ENCODE assay signal across 9 mouse cellular contexts in genomic region chr6:38635941-38636851, GRCm38 (mm10). TPM values are rescaled to one million over a fixed set of nuclear protein-coding genes. Genes with fewer than 3 reads are reported as not detected.
A peak's percentile ranks its signal among the peaks of the same experiment; 100 is the strongest.
DNase-seq lines count a peak whose midpoint lies in the region; ATAC-seq and TF ChIP-seq lines count a peak whose summit lies in the region.
"Had no signal": no experiment of that assay in that cellular context is flagged by ENCODE, and none has a peak within 500 bp of the region (broad histone marks: within the 10 kb centered on the region; RNA-seq: fewer than 3 reads in every experiment).

No protein-coding gene starts in this region.

- ATAC-seq in CD4-positive, CD25-positive, alpha-beta regulatory T cell, adult 4 months: no peak
- peak; percentile 65; the same call in 1 of the 2 replicates for ATAC-seq in embryonic facial prominence, embryonic 13.5 days (ENCODE audit: insufficient number of reproducible peaks, insufficient read depth, low FRiP score, low TSS enrichment, low read depth)
- ATAC-seq in midbrain, embryonic 11.5 days (ENCODE audit: low FRiP score): peak; percentile 64

- intact Hi-C loops in heart, postnatal 14 days (cut with DNase I): no loop called here
- intact Hi-C loops in left cerebral cortex, postnatal 4 days (cut with DNase I): no loop called here

- H3K27me3 ChIP-seq in MEL (ENCODE audit: control insufficient read depth in 1 of 2, insufficient read depth in 2 of 2, low read length in 2 of 2): no peaks in the 10 kb centered on the region; a peak in 1 of 4 replicates
- H3K27me3 ChIP-seq in embryonic facial prominence, embryonic 13.5 days: peaks cover 83% of the 10 kb centered on the region
- peaks cover 37% of the 10 kb centered on the region for H3K27me3 ChIP-seq in midbrain, embryonic 11.5 days (ENCODE audit: control insufficient read depth, insufficient read depth, low read length)

- H3K79me2 ChIP-seq in MEL (ENCODE audit: control insufficient read depth, insufficient read depth, low read length, poor library complexity): peaks cover 2% of the 10 kb centered on the region; the same call in 1 of the 2 replicates

- peaks cover 4 to 19% of the 10 kb centered on the region in 2 experiments; a peak in 3 of 4 replicates for H3K4me1 ChIP-seq in MEL (ENCODE audit: control insufficient read depth in 1 of 2, insufficient read depth in 2 of 2, low read length in 2 of 2)
- H3K4me1 ChIP-seq in embryonic facial prominence, embryonic 13.5 days: peaks cover 26% of the 10 kb centered on the region
- peaks cover 13% of the 10 kb centered on the region for H3K4me1 ChIP-seq in midbrain, embryonic 11.5 days (ENCODE audit: control insufficient read depth, insufficient read depth, low read length)

- TF ChIP-seq POLR2A in MEL (IDR thresholded peaks at IDR 0.05; ENCODE audit: control insufficient read depth in 1 of 2, insufficient read depth in 1 of 2, low read depth in 1 of 2, low read length in 2 of 2, poor library complexity in 1 of 2): 0 out of 4 replicates have a peak, but pooled peaks of 1 of the 2 experiments have one; percentile 13

- H3K9ac ChIP-seq in MEL (ENCODE audit: control insufficient read depth, low read depth, low read length, poor library complexity, severe bottlenecking): peak overlapping the region; percentile 66
- H3K9ac ChIP-seq in embryonic facial prominence, embryonic 13.5 days: peak overlapping the region; percentile 68
- H3K9ac ChIP-seq in midbrain, embryonic 11.5 days (ENCODE audit: low read length): peak overlapping the region; percentile 50

- H3K27ac ChIP-seq in MEL (ENCODE audit: control insufficient read depth, low read depth, low read length): no peak overlapping the region
- H3K27ac ChIP-seq in embryonic facial prominence, embryonic 13.5 days: no peak overlapping the region
- H3K27ac ChIP-seq in midbrain, embryonic 11.5 days (ENCODE audit: low read depth, low read length): no peak overlapping the region
- H3K27ac ChIP-seq: macrophage had no signal

- H3K4me3 ChIP-seq in MEL (ENCODE audit: control insufficient read depth in 1 of 2, insufficient read depth in 1 of 2, low read depth in 2 of 2, low read length in 2 of 2): peak overlapping the region; percentile 66 to 71
- peak overlapping the region; percentile 59 for H3K4me3 ChIP-seq in embryonic facial prominence, embryonic 13.5 days
- peak overlapping the region; percentile 51 for H3K4me3 ChIP-seq in midbrain, embryonic 11.5 days (ENCODE audit: low read depth, low read length)

- no peak for TF ChIP-seq EP300 in MEL (IDR thresholded peaks at IDR 0.05; ENCODE audit: low read depth in 1 of 2, low read length in 2 of 2)

- no peak for TF ChIP-seq RAD21 in MEL (IDR thresholded peaks at IDR 0.05; ENCODE audit: low read depth, low read length)

- H3K36me3 ChIP-seq in MEL (ENCODE audit: control insufficient read depth in 1 of 2, insufficient read depth in 2 of 2, low read length in 2 of 2): peaks cover 0 to 9% of the 10 kb centered on the region in 2 experiments; a peak in 2 of 4 replicates
- H3K36me3 ChIP-seq in embryonic facial prominence, embryonic 13.5 days: no peaks in the 10 kb centered on the region
- no peaks in the 10 kb centered on the region for H3K36me3 ChIP-seq in midbrain, embryonic 11.5 days (ENCODE audit: control insufficient read depth, insufficient read depth, low read length)

- 1% methylated on average over 72 of the region's 72 CpGs for WGBS in embryonic facial prominence, embryonic 13.5 days
- WGBS in midbrain, embryonic 11.5 days: 2% methylated on average over 69 of the region's 72 CpGs

- TF ChIP-seq CTCF in MEL (IDR thresholded peaks at IDR 0.05 in 2 of 3, conservative IDR thresholded peaks at IDR 0.05 in 1 of 3; ENCODE audit: control insufficient read depth in 1 of 3, insufficient read depth in 1 of 3, low read depth in 2 of 3, low read length in 3 of 3, poor library complexity in 1 of 3, severe bottlenecking in 1 of 3): no peak

- peak; percentile 48 for DNase-seq in CD4-positive, CD25-positive, alpha-beta regulatory T cell, adult 2 months (ENCODE audit: low read depth, low spot score)
- DNase-seq in MEL (ENCODE audit: low read depth, low spot score): peak; percentile 59
- peak; percentile 59 to 62 for DNase-seq in heart, postnatal 14 days
- peak; percentile 66 for DNase-seq in left cerebral cortex, postnatal 4 days
- DNase-seq in midbrain, embryonic 11.5 days (ENCODE audit: low spot score, missing footprints): peak; percentile 95
- peak; percentile 78 for DNase-seq in testis, postnatal 10 days (ENCODE audit: low spot score)

- H3K4me2 ChIP-seq in embryonic facial prominence, embryonic 13.5 days: peak overlapping the region; percentile 100
- peak overlapping the region; percentile 98 for H3K4me2 ChIP-seq in midbrain, embryonic 11.5 days

- no peaks in the 10 kb centered on the region for H3K9me3 ChIP-seq in MEL (replicated peaks; ENCODE audit: insufficient read depth, low read length)
- H3K9me3 ChIP-seq in embryonic facial prominence, embryonic 13.5 days: no peaks in the 10 kb centered on the region
- no peaks in the 10 kb centered on the region for H3K9me3 ChIP-seq in midbrain, embryonic 11.5 days (ENCODE audit: control insufficient read depth, low read length)

TF ChIP-seq in MEL, 35 proteins besides CTCF, POLR2A, EP300 and RAD21:
- TF ChIP-seq POLR2AphosphoS5 (IDR thresholded peaks at IDR 0.05; ENCODE audit: borderline replicate concordance, low read depth, low read length) (no peak), USF2 (IDR thresholded peaks at IDR 0.05; ENCODE audit: borderline replicate concordance in 1 of 2, insufficient read depth in 1 of 2, low read depth in 1 of 2, low read length in 2 of 2) (no peak), ZMIZ1 (IDR thresholded peaks at IDR 0.05; ENCODE audit: low read depth, low read length) (no peak), UBTF (IDR thresholded peaks at IDR 0.05; ENCODE audit: borderline replicate concordance, insufficient read depth, low read depth, low read length) (0 out of 2 replicates have a peak, but pooled peaks have one; percentile 27), USF1 (IDR thresholded peaks at IDR 0.05; ENCODE audit: low read depth, low read length) (peak; percentile 39), MXI1 (IDR thresholded peaks at IDR 0.05; ENCODE audit: low read depth, low read length) (peak; percentile 48; the same call in 1 of the 2 replicates), MYC (IDR thresholded peaks at IDR 0.05; ENCODE audit: low read depth, low read length) (no peak), SMC3 (IDR thresholded peaks at IDR 0.05; ENCODE audit: low read depth, low read length) (no peak), JUND (IDR thresholded peaks at IDR 0.05; ENCODE audit: low read depth, low read length) (no peak), CHD2 (IDR thresholded peaks at IDR 0.05; ENCODE audit: low read length) (no peak)

RNA-seq across cellular contexts. Expression of gene Klrg2, which starts 0.8 kb away (rescaled TPM):
- polyA plus RNA-seq in CD4-positive, CD25-positive, alpha-beta regulatory T cell, adult 4 months (2017; shearing (Covaris generic)): not detected
- total RNA-seq in MEL (2012; rRNA removed): 1.0 and 1.2 TPM in 2 replicates
- polyA plus RNA-seq in MEL (2012; ENCODE audit: insufficient read depth in 1 of 2, insufficient read length in 2 of 2, low read depth in 1 of 2, low replicate concordance in 2 of 2, missing spikeins in 1 of 2): 1 to 10 TPM in 1 of 2 experiments, not detected in 1; 6.2 TPM
- 1.1 and 1.3 TPM in 2 replicates for polyA plus RNA-seq in embryonic facial prominence, embryonic 13.5 days (2015; fragmentation: Nextera tagmentation; extraction: Ambion mirVana)
- under 1 TPM; 0.24 to 0.32 TPM for total RNA-seq in heart, postnatal 14 days (2021)
- under 1 TPM in 1 of 2 experiments, not detected in 1; 0.26 TPM for total RNA-seq in left cerebral cortex, postnatal 4 days (2021)
- polyA plus RNA-seq in midbrain, embryonic 11.5 days (2014; fragmentation: Nextera tagmentation; extraction: Ambion mirVana): 0.07 and 0.11 TPM in 2 replicates

RNA-seq across cellular contexts. Expression of gene Clec2l, which starts 26.7 kb away (rescaled TPM):
- not detected for polyA plus RNA-seq in CD4-positive, CD25-positive, alpha-beta regulatory T cell, adult 4 months (2017; shearing (Covaris generic))
- 5.3 and 6.0 TPM in 2 replicates for total RNA-seq in MEL (2012; rRNA removed)
- polyA plus RNA-seq in MEL (2012; ENCODE audit: insufficient read depth in 1 of 2, insufficient read length in 2 of 2, low read depth in 1 of 2, low replicate concordance in 2 of 2, missing spikeins in 1 of 2): 10 to 100 TPM in 1 of 2 experiments, not detected in 1; 10.4 TPM
- 4.9 and 5.7 TPM in 2 replicates for polyA plus RNA-seq in embryonic facial prominence, embryonic 13.5 days (2015; fragmentation: Nextera tagmentation; extraction: Ambion mirVana)
- total RNA-seq in heart, postnatal 14 days (2021): 1 to 10 TPM; 1.9 to 2.4 TPM
- 10 to 100 TPM; 68.3 to 70.8 TPM for total RNA-seq in left cerebral cortex, postnatal 4 days (2021)
- polyA plus RNA-seq in midbrain, embryonic 11.5 days (2014; fragmentation: Nextera tagmentation; extraction: Ambion mirVana): 2.1 and 2.2 TPM in 2 replicates
- polyA plus RNA-seq: macrophage had no signal
